Mouse (Mus musculus): ENCODE results near the gene Lcmt1. TPM values are rescaled to one million over a fixed set of nuclear protein-coding genes. Genes with fewer than 3 reads are reported as not detected.

Lcmt1 gene
- total and polyA plus RNA-seq, 3 experiments, result 26.4 to 34.8 (median 27.6) TPM

DNA sequence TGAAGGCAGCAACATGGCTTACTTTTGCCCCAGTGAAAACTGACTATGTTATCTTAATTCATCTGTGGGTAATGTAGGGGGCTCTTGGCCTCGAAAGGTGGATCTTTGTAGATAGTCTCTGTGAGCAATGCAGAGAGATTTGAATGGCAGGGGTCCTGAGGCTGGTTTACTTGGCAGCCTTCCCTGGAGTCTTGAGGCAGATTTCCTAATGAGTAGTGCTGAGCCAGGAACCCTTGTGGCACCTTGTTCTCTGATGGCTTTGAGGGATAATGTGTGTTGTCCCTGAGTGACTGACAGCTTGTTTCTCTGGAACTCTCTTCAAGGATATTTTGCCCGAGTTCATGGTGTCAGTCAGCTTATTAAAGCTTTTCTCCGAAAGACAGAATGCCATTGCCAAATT lies 31.5 kb downstream of the Lcmt1 start:
- in situ Hi-C loops (cut with MboI; ENCODE audit: low pct_ligation_motif_present, low pct_unique_long_range_greater_than_20kb, low sequenced_read_pairs) (loop anchor here (5.0 kb wide), 1 partner anchor 66 kb away; no protein-coding TSS in a partner anchor), dilution Hi-C loops (cut with MboI; ENCODE audit: extremely low pct_ligation_motif_present, extremely low pct_unique_long_range_greater_than_20kb, low sequenced_read_pairs) (no loop called here)
- peaks cover 24 to 46% of the 10 kb centered on the region in 2 experiments for H3K4me1 ChIP-seq (ENCODE audit: control insufficient read depth in 1 of 2, insufficient read depth in 2 of 2)

DNA sequence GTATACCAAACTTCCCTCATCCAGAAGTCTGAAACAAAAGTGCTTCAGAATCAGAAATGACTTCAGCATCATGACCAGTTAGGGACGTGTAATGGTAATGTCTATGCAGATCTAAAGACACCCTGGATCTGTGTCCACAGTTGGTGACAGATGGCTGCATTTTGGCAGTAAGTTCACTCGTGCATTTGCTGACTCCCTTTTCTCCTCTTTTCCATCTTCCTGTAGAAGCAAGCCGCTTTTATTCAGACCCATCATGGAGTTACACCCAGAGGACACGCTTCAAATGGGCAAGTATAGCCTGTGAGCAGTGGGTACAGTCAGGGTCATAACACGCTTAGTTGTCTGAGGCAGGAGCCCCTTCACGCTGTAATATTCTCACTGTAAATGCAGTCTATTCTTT lies 34.6 kb downstream of the Lcmt1 start:
- Histone ChIP-seq H3K4me1 (ENCODE audit: control insufficient read depth in 1 of 2, insufficient read depth in 2 of 2) (peaks cover 14 to 33% of the 10 kb centered on the region in 2 experiments), H3K9me3 (replicated peaks; ENCODE audit: low read length) (no peaks in the 10 kb centered on the region), H3K9ac (ENCODE audit: insufficient read depth, low read depth) (no peak overlapping the region), H3K27ac (ENCODE audit: insufficient read depth, low read depth) (no peak overlapping the region), H3K27me3 (replicated peaks) (no peaks in the 10 kb centered on the region), H3K4me3 (replicated peaks in 1 of 3; ENCODE audit: low read depth in 2 of 3, low read length in 2 of 3, poor library complexity in 1 of 3) (no peak overlapping the region), H3K4me2 (ENCODE audit: insufficient read depth, low read depth, poor library complexity, severe bottlenecking) (no peak overlapping the region), H3K79me2 (replicated peaks; ENCODE audit: control insufficient read depth, extremely low read depth, insufficient read depth, poor library complexity, severe bottlenecking) (no peaks in the 10 kb centered on the region), H3K36me3 (replicated peaks in 1 of 2; ENCODE audit: control insufficient read depth in 1 of 2, insufficient read depth in 1 of 2, low read length in 1 of 2) (peaks cover 11 to 61% of the 10 kb centered on the region in 2 experiments)
- in situ Hi-C loops (cut with MboI; ENCODE audit: low pct_ligation_motif_present, low pct_unique_long_range_greater_than_20kb, low sequenced_read_pairs) (loop anchor here (5.0 kb wide), 1 partner anchor 63 kb away; no protein-coding TSS in a partner anchor), dilution Hi-C loops (cut with MboI; ENCODE audit: extremely low pct_ligation_motif_present, extremely low pct_unique_long_range_greater_than_20kb, low sequenced_read_pairs) (no loop called here)
- DNase-seq (ENCODE audit: extremely low read depth), result no peak
- no peak for TF ChIP-seq KAT2A (IDR thresholded peaks at IDR 0.05; ENCODE audit: insufficient replicate concordance, low read length)
- TF ChIP-seq MYC (IDR thresholded peaks at IDR 0.05; ENCODE audit: low read depth, low read length), result no peak
- TF ChIP-seq USF2 (conservative IDR thresholded peaks at IDR 0.05; ENCODE audit: low read depth, low read length), result no peak
- TF ChIP-seq PAX5 (IDR thresholded peaks at IDR 0.05; ENCODE audit: low read length), result no peak
- TF ChIP-seq ELF1 (IDR thresholded peaks at IDR 0.05; ENCODE audit: low read depth, low read length), result no peak
- TF ChIP-seq NRF1 (IDR thresholded peaks at IDR 0.05; ENCODE audit: low read depth, low read length), result no peak
- no peak for TF ChIP-seq E2F4 (IDR thresholded peaks at IDR 0.05; ENCODE audit: insufficient replicate concordance, low read depth, low read length)
- TF ChIP-seq JUND (conservative IDR thresholded peaks at IDR 0.05; ENCODE audit: low read depth, low read length), result no peak
- TF ChIP-seq SIN3A (IDR thresholded peaks at IDR 0.05; ENCODE audit: low read length), result no peak

More for the DNA sequence above, 31.5 kb downstream of the Lcmt1 start:
- H3K27ac ChIP-seq (ENCODE audit: insufficient read depth, low read depth), result no peak overlapping the region
- no peaks in the 10 kb centered on the region for H3K79me2 ChIP-seq (replicated peaks; ENCODE audit: control insufficient read depth, extremely low read depth, insufficient read depth, poor library complexity, severe bottlenecking)
- no peak overlapping the region for H3K9ac ChIP-seq (ENCODE audit: insufficient read depth, low read depth)
- H3K4me3 ChIP-seq (replicated peaks in 1 of 3; ENCODE audit: low read depth in 2 of 3, low read length in 2 of 3, poor library complexity in 1 of 3), result no peak overlapping the region
- no peak overlapping the region for H3K4me2 ChIP-seq (ENCODE audit: insufficient read depth, low read depth, poor library complexity, severe bottlenecking)
- no peaks in the 10 kb centered on the region for H3K27me3 ChIP-seq (replicated peaks)
- H3K36me3 ChIP-seq (replicated peaks in 1 of 2; ENCODE audit: control insufficient read depth in 1 of 2, insufficient read depth in 1 of 2, low read length in 1 of 2), result peaks cover 9 to 48% of the 10 kb centered on the region in 2 experiments
- H3K9me3 ChIP-seq (replicated peaks; ENCODE audit: low read length), result no peaks in the 10 kb centered on the region
- no peak for DNase-seq (ENCODE audit: extremely low read depth)
- no peak for TF ChIP-seq ETS1 (conservative IDR thresholded peaks at IDR 0.05; ENCODE audit: low read depth, low read length)
- TF ChIP-seq HCFC1 (IDR thresholded peaks at IDR 0.05; ENCODE audit: low read depth, low read length), result no peak
- no peak for TF ChIP-seq EP300 (IDR thresholded peaks at IDR 0.05; ENCODE audit: low read length)
- no peak for TF ChIP-seq MAZ (IDR thresholded peaks at IDR 0.05; ENCODE audit: low read depth, low read length)
- no peak for TF ChIP-seq JUN (IDR thresholded peaks at IDR 0.05; ENCODE audit: insufficient read depth, low read depth, low read length)
- no peak for TF ChIP-seq CTCF (conservative IDR thresholded peaks at IDR 0.05 in 1 of 2, IDR thresholded peaks at IDR 0.05 in 1 of 2; ENCODE audit: low read depth in 2 of 2, low read length in 2 of 2)
- TF ChIP-seq ZMIZ1 (IDR thresholded peaks at IDR 0.05; ENCODE audit: low read depth, low read length), result no peak
- no peak for TF ChIP-seq CHD1 (IDR thresholded peaks at IDR 0.05; ENCODE audit: low read depth, low read length)
- no peak for TF ChIP-seq KAT2A (IDR thresholded peaks at IDR 0.05; ENCODE audit: insufficient replicate concordance, low read length)
- no peak for TF ChIP-seq BHLHE40 (IDR thresholded peaks at IDR 0.05; ENCODE audit: low read depth, low read length)
